Mouse (Mus musculus) brain, embryonic 14.5 days (tissue): Measurements from ENCODE around the gene Runx1.

Experiments used
- CTCF ChIP-seq: fragments of 200-500 bp; IDR thresholded peaks from 2 replicates; pipeline ENCODE4 v1.5.1; 2012; ENCODE audit warnings: inconsistent platforms, mild to moderate bottlenecking, moderate library complexity, borderline replicate concordance; ENCODE audit not compliant: insufficient read depth, insufficient read length; ENCODE audit errors: extremely low read depth
- POLR2A ChIP-seq: fragments of 200-500 bp; IDR thresholded peaks from 2 replicates; pipeline ENCODE4 v1.6.1; 2012; ENCODE audit warnings: mild to moderate bottlenecking, inconsistent platforms, borderline replicate concordance; ENCODE audit not compliant: poor library complexity, insufficient read depth, insufficient read length, severe bottlenecking; ENCODE audit errors: extremely low read depth

- TF ChIP-seq CTCF, result no peak
- no peak for TF ChIP-seq POLR2A
Observed at GRCm38 (mm10) chr16:92601270-92601826, 224.6 kb downstream of the Runx1 start.
